Mouse (Mus musculus) right cerebral cortex, adult 18-20 months (tissue): ENCODE measurements around the gene Ezh1.

Experiments
- DNase-seq: peaks from one replicate; pipeline ENCODE4 v3.0.0; 2022; ENCODE audit warnings: mixed read lengths

Gene Ezh1

GRCm38 (mm10) chr11:101180261-101180660 is 46.0 kb downstream of the Ezh1 start:
- no peak for DNase-seq

DNA sequence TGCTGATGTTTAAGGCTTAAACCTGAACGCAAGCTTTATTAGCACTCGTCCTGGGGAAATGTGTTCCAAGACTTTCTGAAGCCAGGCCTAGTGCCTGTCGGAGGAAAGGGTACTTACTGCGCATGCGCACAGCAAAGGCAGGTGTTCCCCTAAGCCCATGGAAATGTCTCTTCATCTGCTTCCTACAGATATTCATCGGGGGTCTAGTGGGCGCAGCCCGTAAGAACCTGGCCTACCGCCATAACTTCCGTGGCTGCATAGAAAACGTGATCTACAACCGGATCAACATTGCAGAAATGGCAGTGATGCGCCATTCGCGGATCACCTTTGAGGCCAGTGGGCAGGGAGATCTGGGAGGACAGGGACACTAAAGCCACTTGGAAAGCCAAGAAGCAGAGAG is 47.0 kb downstream of the Ezh1 start:
- DNase-seq = no peak

DNA sequence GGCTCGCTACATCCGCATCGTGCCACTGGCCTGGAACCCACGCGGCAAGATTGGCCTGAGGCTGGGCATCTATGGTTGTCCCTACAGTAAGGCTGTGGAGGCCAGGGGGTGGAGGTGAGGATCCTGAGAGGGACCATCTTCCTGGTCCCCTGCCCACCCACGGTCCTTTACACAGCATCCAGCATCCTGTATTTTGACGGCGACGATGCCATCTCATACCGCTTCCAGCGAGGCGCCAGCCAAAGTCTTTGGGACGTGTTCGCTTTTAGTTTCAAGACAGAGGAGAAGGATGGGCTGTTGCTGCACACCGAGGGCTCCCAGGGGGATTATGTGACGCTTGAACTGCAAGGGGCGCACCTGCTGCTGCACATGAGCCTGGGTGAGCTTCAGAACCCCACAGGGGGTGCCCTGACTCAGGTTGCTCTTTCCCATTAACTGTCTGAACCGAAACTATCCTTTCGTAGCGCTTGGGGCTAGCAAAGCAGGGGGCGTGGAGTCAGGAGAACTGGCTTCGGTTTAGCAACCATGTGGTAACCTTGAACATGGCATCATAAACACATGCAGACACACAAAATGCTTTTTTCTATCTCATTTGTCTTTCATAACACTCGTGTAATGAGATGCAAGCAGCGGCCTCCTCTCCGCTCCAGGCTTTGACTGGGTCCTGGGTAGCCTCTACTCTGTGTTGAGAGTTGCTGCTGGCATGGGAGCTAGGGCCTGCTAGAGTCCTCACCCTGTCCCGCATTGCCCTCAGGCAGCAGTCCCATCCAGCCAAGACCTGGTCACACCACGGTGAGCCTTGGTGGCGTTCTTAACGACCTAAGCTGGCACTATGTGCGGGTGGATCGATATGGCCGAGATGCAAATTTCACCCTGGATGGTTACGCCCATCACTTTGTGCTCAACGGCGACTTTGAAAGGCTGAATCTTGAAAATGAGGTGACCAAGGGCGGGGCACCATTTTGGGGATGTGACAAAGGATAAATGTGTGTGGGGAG is 47.9 kb downstream of the Ezh1 start:
- DNase-seq = no peak

GRCm38 (mm10) chr11:101176933-101177773 is 49.1 kb downstream of the Ezh1 start:
- peak; percentile 80 for DNase-seq

- DNase-seq = no peak
Observed at GRCm38 (mm10) chr11:101176117-101176691, 50.1 kb downstream of the Ezh1 start.

GRCm38 (mm10) chr11:101175636-101176116 is 50.6 kb downstream of the Ezh1 start:
- DNase-seq = peak; percentile 64

GRCm38 (mm10) chr11:101174851-101175628 is 51.2 kb downstream of the Ezh1 start, which contains the start of gene Ccr10:
Ccr10 (minus strand) TSS chr11:101175443.
- no peak for DNase-seq

- no peak for DNase-seq
Observed at GRCm38 (mm10) chr11:101174389-101174745, 51.9 kb downstream of the Ezh1 start.

- DNase-seq = no peak
Observed at GRCm38 (mm10) chr11:101173631-101174388, 52.5 kb downstream of the Ezh1 start.

DNA sequence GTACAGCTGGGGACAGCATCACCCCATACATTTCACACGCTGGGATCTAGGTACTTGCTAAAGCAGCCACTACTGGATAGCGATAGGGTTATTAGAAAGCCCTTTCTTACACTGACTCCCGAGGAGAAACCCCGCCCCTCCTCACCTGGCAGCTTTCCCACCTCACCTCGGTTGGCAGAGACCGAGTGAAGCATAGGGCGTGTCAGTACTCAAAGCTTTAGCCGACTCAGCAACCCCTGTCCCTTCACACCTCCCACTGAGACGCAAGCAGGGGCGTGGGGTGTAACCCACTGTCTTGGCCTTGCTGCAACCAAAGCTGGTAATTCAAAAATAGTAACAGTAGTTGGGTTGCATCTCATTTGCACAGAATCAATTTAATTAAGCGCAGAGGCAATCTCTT is 53.2 kb downstream of the Ezh1 start:
- DNase-seq = no peak

- no peak for DNase-seq
Observed at GRCm38 (mm10) chr11:101172434-101172815, 53.8 kb downstream of the Ezh1 start.

GRCm38 (mm10) chr11:101171721-101172433 is 54.4 kb downstream of the Ezh1 start:
- DNase-seq = peak; percentile 79

- DNase-seq = peak; percentile 98
Observed at GRCm38 (mm10) chr11:101170811-101171610, 55.3 kb downstream of the Ezh1 start, which contains the start of gene Plekhh3. Plekhh3 (minus strand) TSS chr11:101171351.

GRCm38 (mm10) chr11:101170354-101170810 is 55.9 kb downstream of the Ezh1 start, which contains the start of gene Cntnap1:
Cntnap1 (plus strand) TSS chr11:101170523.
- DNase-seq = no peak

DNA sequence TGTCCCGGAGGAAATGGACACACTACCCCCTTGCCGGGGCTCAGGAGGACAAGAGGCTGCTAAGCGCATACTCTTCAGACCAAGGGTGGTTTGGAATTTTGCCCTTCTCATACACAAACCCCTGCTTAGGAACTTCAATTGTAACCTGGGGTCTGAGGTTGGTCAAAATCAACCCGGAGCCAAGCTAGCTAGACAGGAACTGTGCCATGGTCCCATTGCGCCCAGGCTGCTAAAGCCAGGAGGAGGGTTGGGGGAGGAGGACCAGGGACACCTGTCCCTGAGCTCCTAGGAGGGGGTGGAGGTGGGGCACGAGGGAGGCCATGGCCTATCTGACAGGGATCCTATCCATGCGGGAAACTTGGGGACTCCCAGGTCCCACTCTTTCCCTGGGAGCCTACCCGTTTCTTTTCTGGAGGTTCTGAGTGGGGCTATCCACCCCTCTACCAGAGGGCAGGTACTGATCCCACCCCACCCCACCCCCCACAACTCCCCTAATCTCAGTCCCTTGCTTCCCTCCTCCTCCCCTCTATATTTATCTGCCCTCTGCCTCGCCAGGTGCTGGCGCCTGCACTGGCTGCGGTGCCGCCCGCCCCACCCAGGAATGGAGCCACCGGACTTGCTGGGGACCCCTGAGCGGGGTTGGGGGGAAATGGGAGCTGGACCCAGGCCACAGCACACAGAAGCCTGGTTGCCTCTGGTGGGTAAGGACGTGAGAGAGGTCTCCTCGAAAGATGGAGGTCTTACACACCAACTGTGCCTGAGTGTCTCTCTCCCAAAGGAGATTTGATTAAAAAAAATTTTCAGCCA is 56.8 kb downstream of the Ezh1 start:
- DNase-seq = no peak

DNA sequence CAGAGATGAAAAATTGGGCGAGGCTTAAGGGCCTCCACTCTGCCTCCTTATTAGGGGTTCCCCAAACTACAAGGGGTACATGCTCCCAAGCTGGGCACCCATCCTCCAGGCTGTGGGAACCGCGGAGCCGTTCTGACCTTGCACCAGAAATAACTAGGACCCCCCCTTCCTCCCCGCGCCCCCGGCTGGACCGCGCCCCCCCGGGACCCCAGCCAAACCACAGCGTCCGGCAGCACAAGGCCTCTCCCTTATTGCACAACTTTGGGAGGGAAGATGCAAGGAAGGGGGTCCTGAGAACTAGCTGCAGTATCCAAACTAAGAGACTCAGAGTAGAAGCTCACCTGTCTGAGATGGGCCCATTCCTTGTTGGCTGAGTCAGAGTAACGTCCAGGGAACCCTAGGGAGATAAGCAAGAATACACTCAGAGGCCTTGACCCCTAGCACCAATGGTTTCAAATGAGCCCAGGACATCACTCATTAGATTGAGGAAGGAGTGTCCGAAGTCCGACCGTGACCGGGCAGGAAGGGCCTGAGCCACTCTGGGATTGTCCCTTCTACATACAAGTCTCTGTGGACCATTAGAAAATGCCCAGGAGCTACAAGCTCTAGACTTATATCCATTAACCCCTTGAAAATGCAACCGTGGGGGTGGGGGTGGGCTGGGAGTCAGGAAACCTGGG is 57.8 kb downstream of the Ezh1 start:
- no peak for DNase-seq

GRCm38 (mm10) chr11:101167963-101168300 is 58.3 kb downstream of the Ezh1 start:
- no peak for DNase-seq
